Mouse (Mus musculus): ENCODE data around the gene Tecr.
"Not testable (repeated sequence)": the region's sequence is repeated elsewhere in the genome, so short reads cannot be mapped to it uniquely, and the experiment has no call there.

The Tecr gene

GRCm38 (mm10) chr8:83583236-83583635 lies 24.5 kb downstream of the Tecr start:
- no peak for ATAC-seq (ENCODE audit: low TSS enrichment)

GRCm38 (mm10) chr8:83582226-83582625 lies 25.5 kb downstream of the Tecr start:
- no peak for ATAC-seq (ENCODE audit: low TSS enrichment)

- no peak for ATAC-seq (ENCODE audit: low TSS enrichment)
These were observed 26.9 kb downstream of the Tecr start for GRCm38 (mm10) chr8:83580826-83581225.

GRCm38 (mm10) chr8:83579676-83580075 lies 28.1 kb downstream of the Tecr start:
- no peak for ATAC-seq (ENCODE audit: low TSS enrichment)

GRCm38 (mm10) chr8:83578131-83579055 lies 29.4 kb downstream of the Tecr start:
- ATAC-seq (ENCODE audit: low TSS enrichment): no peak

- ATAC-seq (ENCODE audit: low TSS enrichment): no peak
These were observed 30.4 kb downstream of the Tecr start for GRCm38 (mm10) chr8:83577384-83577791.

- ATAC-seq (ENCODE audit: low TSS enrichment): no peak
These were observed 30.9 kb downstream of the Tecr start for GRCm38 (mm10) chr8:83576921-83577320.

- ATAC-seq (ENCODE audit: low TSS enrichment): no peak
These were observed 31.3 kb downstream of the Tecr start for GRCm38 (mm10) chr8:83576516-83576895.

GRCm38 (mm10) chr8:83575561-83576515 lies 31.9 kb downstream of the Tecr start:
- no peak for ATAC-seq (ENCODE audit: low TSS enrichment)

- no peak for ATAC-seq (ENCODE audit: low TSS enrichment)
These were observed 33.0 kb downstream of the Tecr start for GRCm38 (mm10) chr8:83574631-83575315.

- ATAC-seq (ENCODE audit: low TSS enrichment): 0 out of 2 replicates have a peak, but pooled peaks have one; percentile 12
These were observed 34.5 kb downstream of the Tecr start for GRCm38 (mm10) chr8:83573140-83573875.

- no peak for ATAC-seq (ENCODE audit: low TSS enrichment)
These were observed 35.4 kb downstream of the Tecr start for GRCm38 (mm10) chr8:83572246-83572812.

GRCm38 (mm10) chr8:83571791-83572190 lies 36.0 kb downstream of the Tecr start:
- ATAC-seq (ENCODE audit: low TSS enrichment): no peak

- ATAC-seq (ENCODE audit: low TSS enrichment): not testable (repeated sequence)
These were observed 36.8 kb downstream of the Tecr start for GRCm38 (mm10) chr8:83571001-83571340.

- no peak for ATAC-seq (ENCODE audit: low TSS enrichment)
These were observed 37.3 kb downstream of the Tecr start for GRCm38 (mm10) chr8:83570272-83571000.

- ATAC-seq (ENCODE audit: low TSS enrichment): no peak
These were observed 38.6 kb downstream of the Tecr start for GRCm38 (mm10) chr8:83569165-83569564.

- ATAC-seq (ENCODE audit: low TSS enrichment): no peak
These were observed 39.0 kb downstream of the Tecr start for GRCm38 (mm10) chr8:83568755-83569154.

GRCm38 (mm10) chr8:83568128-83568527 lies 39.6 kb downstream of the Tecr start:
- ATAC-seq (ENCODE audit: low TSS enrichment): no peak

- no peak for ATAC-seq (ENCODE audit: low TSS enrichment)
These were observed 40.1 kb downstream of the Tecr start for GRCm38 (mm10) chr8:83567668-83568067.
